Mouse (Mus musculus): ENCODE results near the gene Cldn3. TPM values are rescaled to one million over a fixed set of nuclear protein-coding genes. Genes with fewer than 3 reads are reported as not detected.

Gene Cldn3
- polyA plus RNA-seq, 1 experiment from 2014 or later = 2.2 TPM

DNA sequence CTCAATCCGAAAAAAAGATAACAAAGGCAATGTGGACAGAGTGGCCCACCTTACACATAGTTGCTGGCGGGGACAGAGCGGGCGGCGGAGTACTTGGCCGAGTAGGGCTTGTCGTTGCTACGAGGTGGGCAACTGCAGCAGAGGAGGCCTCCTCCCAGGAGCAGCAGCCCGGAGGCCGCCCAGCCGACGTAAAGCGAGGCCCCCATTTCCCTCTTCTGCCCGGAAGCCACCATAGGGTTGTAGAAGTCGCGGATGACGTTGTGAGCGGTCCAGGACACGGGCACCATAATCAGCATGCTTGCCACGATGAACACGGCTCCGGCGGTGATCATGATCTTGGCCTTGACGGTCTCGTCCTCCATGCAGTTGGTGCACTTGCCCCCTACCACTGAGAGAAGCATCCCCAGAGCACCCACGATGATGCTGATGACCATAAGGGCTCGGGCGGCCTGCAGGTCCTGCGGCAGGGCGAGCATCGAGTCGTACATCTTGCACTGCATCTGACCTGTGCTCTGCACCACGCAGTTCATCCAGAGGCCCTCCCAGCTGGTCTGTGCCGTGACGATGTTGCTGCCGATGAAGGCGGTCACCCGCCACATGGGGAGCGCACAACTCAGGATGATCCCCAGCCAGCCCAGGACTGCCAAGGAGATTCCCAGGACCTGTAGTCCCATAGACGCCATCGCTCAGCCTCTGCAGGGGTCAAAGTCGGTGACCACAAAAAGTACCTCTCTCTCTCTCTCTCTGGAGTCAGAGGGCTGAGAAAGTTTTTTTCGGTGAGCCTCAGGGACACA is 39.8 kb upstream of the Cldn3 start:
- Histone ChIP-seq H3K27ac (ENCODE audit: low read depth, low read length) (no peak overlapping the region), H3K4me2 (peak overlapping the region; percentile 22), H3K4me3 (ENCODE audit: low read depth, low read length) (peak overlapping the region; percentile 0; the same call in 1 of the 2 replicates), H3K27me3 (replicated peaks; ENCODE audit: control insufficient read depth, insufficient read depth, low read length) (peaks cover 16% of the 10 kb centered on the region), H3K36me3 (ENCODE audit: control insufficient read depth, insufficient read depth, low read length) (no peaks in the 10 kb centered on the region), H3K9me3 (ENCODE audit: control insufficient read depth, low read length) (no peaks in the 10 kb centered on the region), H3K9ac (ENCODE audit: low read depth, low read length) (no peak overlapping the region), H3K4me1 (replicated peaks; ENCODE audit: control insufficient read depth, insufficient read depth, low read length) (peaks cover 8% of the 10 kb centered on the region)
- 34% methylated on average over 43 of the region's 43 CpGs for WGBS
- ATAC-seq (replicated peaks; ENCODE audit: low FRiP score) (no peak), DNase-seq (ENCODE audit: low spot score) (no peak)

DNA sequence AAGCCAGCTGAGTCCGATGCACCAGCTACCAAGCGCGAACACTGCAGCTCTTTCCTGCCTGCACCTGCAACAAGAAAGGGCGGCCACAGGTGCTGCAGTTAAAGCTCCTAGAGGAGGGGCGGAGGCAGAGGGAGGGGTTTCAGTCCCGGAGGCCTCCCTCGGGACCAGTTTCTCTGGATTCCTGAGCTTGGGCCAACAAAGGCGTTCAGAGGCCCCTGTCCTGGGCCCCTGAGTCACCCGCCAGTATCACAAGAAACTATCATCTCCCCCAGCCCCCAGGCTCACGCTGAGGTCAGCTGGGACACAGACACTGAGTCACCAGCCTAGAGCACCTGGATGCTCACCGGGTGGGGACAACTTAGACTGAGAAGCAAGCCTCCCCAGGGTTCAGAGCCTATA is 39.2 kb upstream of the Cldn3 start, which contains the start of gene Cldn4:
Cldn4 (minus strand) TSS at position 78 of the 399 bp plus-strand sequence.
- 32% methylated on average over 11 of the region's 11 CpGs for WGBS
- Histone ChIP-seq H3K4me3 (ENCODE audit: low read depth, low read length) (peak within 1 kb of the TSS; percentile 0; the same call in 1 of the 2 replicates), H3K27me3 (replicated peaks; ENCODE audit: control insufficient read depth, insufficient read depth, low read length) (peaks cover 16% of the 10 kb centered on the region), H3K4me1 (replicated peaks; ENCODE audit: control insufficient read depth, insufficient read depth, low read length) (peaks cover 12% of the 10 kb centered on the region), H3K4me2 (peak within 1 kb of the TSS; percentile 22), H3K9me3 (ENCODE audit: control insufficient read depth, low read length) (no peaks in the 10 kb centered on the region), H3K36me3 (ENCODE audit: control insufficient read depth, insufficient read depth, low read length) (no peaks in the 10 kb centered on the region), H3K9ac (ENCODE audit: low read depth, low read length) (no peak within 1 kb of the TSS), H3K27ac (ENCODE audit: low read depth, low read length) (no peak within 1 kb of the TSS)
- DNase-seq (ENCODE audit: low spot score) (no peak), ATAC-seq (replicated peaks; ENCODE audit: low FRiP score) (no peak)

DNA sequence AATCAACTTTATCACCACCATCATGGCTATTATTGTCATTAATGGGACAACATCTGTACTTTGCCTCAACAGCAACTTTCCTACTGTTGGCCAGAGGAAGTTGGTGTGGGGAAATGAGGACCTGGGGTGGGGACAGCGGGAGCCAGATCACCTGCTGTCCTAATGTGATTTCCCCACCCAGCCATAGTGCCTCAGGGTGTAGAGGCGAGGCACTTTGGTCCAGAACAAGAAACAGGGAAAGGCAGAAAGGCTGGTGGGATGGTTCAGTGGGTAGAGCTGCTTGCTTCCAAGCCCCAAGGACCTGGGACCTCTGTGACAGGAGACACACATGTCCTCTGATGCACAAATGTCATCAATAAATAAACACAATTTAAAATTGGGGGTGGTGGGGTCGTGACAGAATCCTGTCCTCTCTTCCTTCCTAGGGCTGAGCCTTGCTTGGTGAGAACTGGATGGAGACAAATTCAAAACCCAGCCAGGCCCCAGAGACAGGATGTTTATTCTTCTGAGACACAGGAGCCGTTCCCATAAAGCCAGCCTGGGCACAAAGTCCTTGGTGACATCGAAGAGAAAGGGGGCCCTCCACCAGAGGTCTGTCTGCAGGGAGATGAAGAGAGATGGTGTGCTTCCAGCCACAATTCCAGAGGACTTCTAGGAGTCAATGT is 38.5 kb upstream of the Cldn3 start:
- H3K4me3 ChIP-seq (ENCODE audit: low read depth, low read length) = no peak overlapping the region
- no peak for ATAC-seq (replicated peaks; ENCODE audit: low FRiP score)
- no peak overlapping the region for H3K4me2 ChIP-seq
- peaks cover 12% of the 10 kb centered on the region for H3K4me1 ChIP-seq (replicated peaks; ENCODE audit: control insufficient read depth, insufficient read depth, low read length)
- 52% methylated on average over 5 of the region's 5 CpGs for whole genome bisulfite sequencing
- H3K9ac ChIP-seq (ENCODE audit: low read depth, low read length) = no peak overlapping the region
- no peaks in the 10 kb centered on the region for H3K36me3 ChIP-seq (ENCODE audit: control insufficient read depth, insufficient read depth, low read length)
- H3K27me3 ChIP-seq (replicated peaks; ENCODE audit: control insufficient read depth, insufficient read depth, low read length) = peaks cover 16% of the 10 kb centered on the region
- DNase-seq (ENCODE audit: low spot score) = no peak
- no peaks in the 10 kb centered on the region for H3K9me3 ChIP-seq (ENCODE audit: control insufficient read depth, low read length)
- H3K27ac ChIP-seq (ENCODE audit: low read depth, low read length) = no peak overlapping the region

DNA sequence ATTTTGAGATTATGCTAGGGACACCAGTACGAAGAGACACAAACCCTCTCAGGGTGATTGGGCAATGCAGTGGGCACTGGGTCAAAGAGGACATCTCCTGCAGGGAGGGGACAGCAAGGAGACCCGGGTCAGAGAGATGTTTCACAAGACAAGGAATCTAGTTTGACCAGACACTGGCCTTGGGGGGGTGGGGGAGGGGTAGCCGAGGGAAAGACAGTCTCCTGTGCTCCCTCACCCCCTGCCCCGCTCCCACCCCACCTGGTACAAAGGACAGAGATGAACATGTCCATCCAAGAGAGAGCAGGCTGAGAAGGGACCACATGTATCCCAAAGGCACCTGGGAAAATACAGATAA is 38.0 kb upstream of the Cldn3 start:
- Histone ChIP-seq H3K27ac (ENCODE audit: low read depth, low read length) (no peak overlapping the region), H3K36me3 (ENCODE audit: control insufficient read depth, insufficient read depth, low read length) (no peaks in the 10 kb centered on the region), H3K4me3 (ENCODE audit: low read depth, low read length) (no peak overlapping the region), H3K9ac (ENCODE audit: low read depth, low read length) (no peak overlapping the region), H3K4me2 (no peak overlapping the region), H3K9me3 (ENCODE audit: control insufficient read depth, low read length) (no peaks in the 10 kb centered on the region), H3K4me1 (replicated peaks; ENCODE audit: control insufficient read depth, insufficient read depth, low read length) (peaks cover 12% of the 10 kb centered on the region), H3K27me3 (replicated peaks; ENCODE audit: control insufficient read depth, insufficient read depth, low read length) (peaks cover 16% of the 10 kb centered on the region)
- ATAC-seq (replicated peaks; ENCODE audit: low FRiP score) (no peak), DNase-seq (ENCODE audit: low spot score) (no peak)
- WGBS = 53% methylated on average over 4 of the region's 4 CpGs

DNA sequence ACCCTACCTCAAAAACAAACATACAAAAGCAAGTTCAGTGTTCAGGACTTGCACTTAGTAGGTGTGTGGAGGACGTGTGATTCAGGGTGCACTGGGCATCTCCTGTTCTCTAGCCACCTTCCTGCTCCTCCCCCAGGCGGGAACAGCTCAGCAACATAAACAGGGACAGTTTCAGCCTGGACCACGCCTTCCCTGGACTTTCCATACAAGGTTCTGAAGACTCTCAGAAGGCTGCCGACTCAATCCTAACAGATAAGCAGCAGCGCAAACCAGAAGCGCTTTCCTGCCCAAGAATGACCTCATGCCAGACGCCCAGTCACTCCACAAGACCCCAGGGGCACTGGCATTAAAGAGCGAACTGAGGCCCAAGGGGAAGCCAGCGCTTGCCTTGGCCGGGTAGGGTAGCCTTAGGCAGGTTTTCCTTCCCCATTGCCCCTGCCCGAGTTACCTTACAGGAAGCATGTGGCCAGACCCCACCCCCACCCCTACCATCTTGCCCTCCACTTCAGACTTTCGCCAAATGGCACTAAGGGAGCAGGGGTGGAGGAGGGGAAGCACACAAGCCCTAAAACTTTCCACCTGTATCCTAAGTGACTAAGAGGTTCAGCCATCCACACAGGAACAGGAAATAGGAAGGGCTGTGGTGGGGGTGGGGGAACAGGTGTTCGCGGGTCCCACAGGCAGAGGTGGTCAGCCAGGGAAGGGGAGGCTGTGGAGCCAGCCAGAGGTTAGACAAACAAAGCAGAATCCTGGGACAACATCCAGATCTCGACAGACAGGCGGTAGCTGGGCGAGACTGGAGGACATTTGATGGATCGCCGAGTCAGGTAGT is 34.7 kb upstream of the Cldn3 start:
- Histone ChIP-seq H3K9ac (ENCODE audit: low read depth, low read length) (0 out of 2 replicates have a peak overlapping the region, but pooled peaks have one; percentile 23), H3K36me3 (ENCODE audit: control insufficient read depth, insufficient read depth, low read length) (no peaks in the 10 kb centered on the region), H3K4me2 (peak overlapping the region; percentile 52), H3K4me1 (replicated peaks; ENCODE audit: control insufficient read depth, insufficient read depth, low read length) (peaks cover 11% of the 10 kb centered on the region), H3K9me3 (ENCODE audit: control insufficient read depth, low read length) (no peaks in the 10 kb centered on the region), H3K4me3 (ENCODE audit: low read depth, low read length) (0 out of 2 replicates have a peak overlapping the region, but pooled peaks have one; percentile 4), H3K27me3 (replicated peaks; ENCODE audit: control insufficient read depth, insufficient read depth, low read length) (peaks cover 8% of the 10 kb centered on the region), H3K27ac (ENCODE audit: low read depth, low read length) (no peak overlapping the region)
- DNase-seq (ENCODE audit: low spot score) (no peak), ATAC-seq (replicated peaks; ENCODE audit: low FRiP score) (no peak)
- 14% methylated on average over 19 of the region's 19 CpGs for WGBS

DNA sequence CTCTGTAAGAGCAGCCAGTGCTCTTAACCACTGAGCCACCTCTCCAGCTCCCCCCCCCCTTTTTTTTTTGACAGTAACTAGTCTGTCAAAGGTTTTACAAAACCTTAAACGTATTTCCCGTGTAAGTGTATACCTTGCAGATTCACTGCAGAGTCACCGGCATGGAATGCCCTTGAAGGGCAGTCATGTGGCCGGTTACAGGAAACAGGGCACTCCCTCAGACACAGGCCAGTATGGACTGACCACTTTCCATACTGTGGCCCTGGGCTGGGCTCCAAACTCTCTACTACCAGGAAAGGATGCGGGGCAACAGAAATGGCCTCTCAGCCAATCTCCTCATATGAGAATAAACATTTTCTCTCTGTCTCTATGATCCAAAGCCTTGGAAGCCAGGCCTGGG is 30.5 kb upstream of the Cldn3 start:
- 71% methylated on average over 5 of the region's 5 CpGs for WGBS
- H3K36me3 ChIP-seq (ENCODE audit: control insufficient read depth, insufficient read depth, low read length) = no peaks in the 10 kb centered on the region
- H3K4me1 ChIP-seq (replicated peaks; ENCODE audit: control insufficient read depth, insufficient read depth, low read length) = peaks cover 11% of the 10 kb centered on the region
- H3K4me3 ChIP-seq (ENCODE audit: low read depth, low read length) = no peak overlapping the region
- H3K9me3 ChIP-seq (ENCODE audit: control insufficient read depth, low read length) = no peaks in the 10 kb centered on the region
- H3K4me2 ChIP-seq = no peak overlapping the region
- no peak overlapping the region for H3K27ac ChIP-seq (ENCODE audit: low read depth, low read length)
- no peak overlapping the region for H3K9ac ChIP-seq (ENCODE audit: low read depth, low read length)
- ATAC-seq (replicated peaks; ENCODE audit: low FRiP score) (no peak), DNase-seq (ENCODE audit: low spot score) (no peak)
- H3K27me3 ChIP-seq (replicated peaks; ENCODE audit: control insufficient read depth, insufficient read depth, low read length) = no peaks in the 10 kb centered on the region

DNA sequence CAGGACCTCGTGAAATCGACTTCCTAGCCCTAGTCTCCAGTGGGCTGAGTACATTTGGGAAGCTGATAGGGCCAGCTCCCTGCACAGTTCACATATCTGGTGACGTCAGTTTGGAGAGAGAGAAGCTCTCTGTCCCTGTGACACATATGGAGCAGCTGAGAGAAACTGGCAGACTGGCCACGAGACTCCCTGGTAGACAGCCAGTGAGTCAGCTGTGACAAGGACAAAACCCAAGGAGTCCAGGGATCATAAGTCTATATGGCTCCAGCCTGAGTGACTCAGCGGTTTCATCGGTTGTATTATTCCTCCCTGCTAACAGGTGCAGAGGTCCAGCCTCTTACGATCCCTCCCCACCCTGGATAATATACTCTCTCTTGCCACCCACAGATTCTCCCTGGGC is 26.9 kb upstream of the Cldn3 start:
- Histone ChIP-seq H3K4me1 (replicated peaks; ENCODE audit: control insufficient read depth, insufficient read depth, low read length) (peaks cover 4% of the 10 kb centered on the region; the same call in 1 of the 2 replicates), H3K9me3 (ENCODE audit: control insufficient read depth, low read length) (no peaks in the 10 kb centered on the region), H3K27ac (ENCODE audit: low read depth, low read length) (no peak overlapping the region), H3K4me3 (ENCODE audit: low read depth, low read length) (no peak overlapping the region), H3K9ac (ENCODE audit: low read depth, low read length) (no peak overlapping the region), H3K36me3 (ENCODE audit: control insufficient read depth, insufficient read depth, low read length) (no peaks in the 10 kb centered on the region), H3K27me3 (replicated peaks; ENCODE audit: control insufficient read depth, insufficient read depth, low read length) (no peaks in the 10 kb centered on the region), H3K4me2 (no peak overlapping the region)
- no peak for DNase-seq (ENCODE audit: low spot score)
- no peak for ATAC-seq (replicated peaks; ENCODE audit: low FRiP score)
- 69% methylated on average over 7 of the region's 7 CpGs for WGBS

DNA sequence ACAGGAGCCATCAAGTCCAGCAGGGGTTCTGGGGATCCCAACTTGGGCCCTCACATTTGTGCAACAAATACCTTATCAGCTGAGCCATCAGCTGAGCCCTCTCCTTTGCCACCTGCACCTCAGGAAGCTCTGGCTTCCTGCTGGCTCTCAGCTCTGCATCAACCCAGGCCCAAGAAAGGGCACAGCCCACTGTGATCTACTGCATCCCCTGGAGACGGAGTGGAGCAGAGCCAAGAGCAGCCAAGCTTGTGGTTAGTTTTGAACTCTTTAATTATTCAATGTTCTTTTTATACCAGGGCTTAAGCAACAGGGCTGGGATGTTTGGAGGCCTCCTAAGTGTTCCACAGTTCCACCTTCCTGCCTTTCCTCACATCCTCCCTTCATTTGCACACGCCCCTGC is 25.6 kb upstream of the Cldn3 start:
- no peak for DNase-seq (ENCODE audit: low spot score)
- ATAC-seq (replicated peaks; ENCODE audit: low FRiP score) = no peak
- no peak overlapping the region for H3K4me2 ChIP-seq
- peaks cover 4% of the 10 kb centered on the region; the same call in 1 of the 2 replicates for H3K4me1 ChIP-seq (replicated peaks; ENCODE audit: control insufficient read depth, insufficient read depth, low read length)
- no peaks in the 10 kb centered on the region for H3K9me3 ChIP-seq (ENCODE audit: control insufficient read depth, low read length)
- H3K36me3 ChIP-seq (ENCODE audit: control insufficient read depth, insufficient read depth, low read length) = no peaks in the 10 kb centered on the region
- no peak overlapping the region for H3K27ac ChIP-seq (ENCODE audit: low read depth, low read length)
- H3K4me3 ChIP-seq (ENCODE audit: low read depth, low read length) = no peak overlapping the region
- no peaks in the 10 kb centered on the region for H3K27me3 ChIP-seq (replicated peaks; ENCODE audit: control insufficient read depth, insufficient read depth, low read length)
- no peak overlapping the region for H3K9ac ChIP-seq (ENCODE audit: low read depth, low read length)
- 69% methylated on average over 2 of the region's 2 CpGs for WGBS
